Mouse (Mus musculus): ENCODE results near the gene Csmd2.
A peak's percentile ranks its signal among the peaks of the same experiment; 100 is the strongest.

Gene Csmd2

DNA sequence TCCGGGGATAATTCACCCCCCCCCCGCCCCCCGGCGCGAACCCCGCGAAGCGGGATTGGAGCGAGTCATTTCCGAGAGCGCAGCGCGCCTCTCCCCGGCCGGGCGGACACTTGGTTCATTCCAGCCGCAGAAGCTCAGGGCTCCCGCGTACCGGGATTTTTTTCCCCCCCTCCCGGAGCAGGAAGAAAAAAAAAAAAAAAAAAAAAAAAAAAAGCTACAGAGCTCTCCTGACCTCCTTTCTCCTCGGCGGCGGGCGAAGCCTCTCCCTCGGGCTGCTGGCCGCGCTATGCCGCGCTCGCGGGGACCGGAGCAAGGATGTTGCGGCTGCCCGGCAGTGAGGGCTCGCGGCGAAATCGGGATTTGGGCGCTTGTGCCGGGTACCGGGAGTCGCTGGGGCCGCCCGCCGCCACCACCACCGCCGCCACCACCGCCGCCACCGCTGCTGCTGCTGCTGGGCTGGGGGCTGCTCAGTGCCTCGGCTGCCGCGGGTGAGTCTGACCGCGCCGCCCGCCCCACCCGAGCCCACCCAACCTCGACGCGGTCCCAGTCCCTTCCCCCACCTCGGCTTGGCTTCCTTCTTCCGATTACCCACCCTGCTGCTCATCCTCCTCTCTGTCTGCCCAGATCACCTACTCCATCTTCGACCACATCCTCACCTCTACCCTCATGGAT is at the start of gene Csmd2:
Gene Csmd2 (plus strand): TSS at position 74 of the 672 bp plus-strand sequence.
- DNase-seq = peak; percentile 9

GRCm38 (mm10) chr4:127947696-127948095 is 40.0 kb upstream of the Csmd2 start:
- DNase-seq = no peak

DNA sequence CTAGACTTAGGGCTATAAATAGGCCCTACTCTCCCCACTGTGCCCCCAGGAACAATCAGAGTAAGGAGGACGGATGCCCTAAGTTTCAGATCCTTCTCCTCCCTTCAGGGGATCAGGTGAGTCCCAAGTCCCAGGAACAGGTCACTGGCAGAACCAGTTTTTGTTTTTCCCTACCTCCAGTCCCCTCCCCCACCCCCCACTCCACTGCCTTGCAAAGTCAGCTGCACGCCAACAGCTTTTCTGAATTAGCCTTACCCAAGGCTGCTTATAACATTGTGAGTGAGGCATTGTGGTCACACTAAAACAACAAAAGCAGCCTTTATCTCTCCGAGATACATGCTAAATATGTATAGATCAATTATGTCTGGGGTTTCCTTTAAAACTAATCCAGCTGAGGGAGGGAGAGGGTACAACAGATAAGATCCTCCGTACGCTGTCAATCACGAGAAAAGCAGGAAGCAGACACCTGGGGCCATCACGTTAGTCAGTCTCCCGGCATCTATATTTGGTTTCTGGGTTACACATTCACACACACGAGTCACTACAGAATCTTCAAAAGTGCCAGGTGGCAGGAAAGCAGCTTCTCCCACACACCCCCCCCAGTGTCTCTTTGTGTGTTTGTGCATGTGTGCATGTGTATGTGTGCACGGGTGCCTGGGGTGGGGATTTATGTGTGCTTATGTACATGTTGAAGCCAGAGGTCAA is 34.5 kb upstream of the Csmd2 start:
- DNase-seq = no peak

DNA sequence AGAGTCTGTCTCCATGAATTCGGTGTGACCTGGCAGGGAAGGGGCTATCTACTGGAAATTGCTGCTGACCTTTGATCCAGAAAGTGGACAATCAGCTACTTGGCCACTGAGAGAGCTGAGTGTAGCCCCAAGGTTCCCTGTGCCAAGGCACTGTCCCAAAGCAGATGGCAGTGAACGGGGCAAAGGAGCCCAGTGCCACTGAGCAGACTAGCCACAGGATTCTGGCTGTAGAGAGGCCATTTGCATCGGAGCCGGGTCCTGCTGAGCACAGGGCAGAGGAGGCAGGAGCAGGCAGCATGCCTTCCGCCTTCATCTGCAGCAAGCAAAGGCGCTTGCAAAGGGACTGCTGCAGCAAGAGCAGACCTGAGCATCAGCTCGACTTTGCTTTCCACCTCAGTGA is 18.6 kb upstream of the Csmd2 start:
- no peak for DNase-seq

DNA sequence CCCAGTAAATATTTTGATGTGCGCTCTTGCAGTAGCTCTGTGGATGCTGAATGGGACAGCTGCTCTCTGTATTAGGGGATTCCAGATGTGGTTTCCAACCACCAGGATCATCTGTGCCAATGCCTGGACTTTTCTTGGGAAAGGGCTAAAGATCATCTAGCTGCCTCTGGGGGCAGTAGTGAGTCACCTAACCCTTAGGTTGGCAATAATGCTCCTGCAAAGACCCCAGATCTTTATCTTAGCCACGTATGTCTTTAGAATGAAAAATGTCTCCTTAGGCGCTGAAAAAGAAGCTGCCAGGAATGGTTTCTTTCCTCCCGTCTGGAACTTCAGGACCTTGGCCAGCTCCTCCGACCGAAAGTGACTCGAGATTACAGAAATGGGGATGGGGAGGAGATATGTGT is 17.6 kb upstream of the Csmd2 start:
- peak; percentile 72 for DNase-seq

GRCm38 (mm10) chr4:127970901-127971868 is 16.5 kb upstream of the Csmd2 start, which contains the start of gene CK137956:
CK137956 (minus strand) TSS chr4:127970951.
- DNase-seq = no peak

DNA sequence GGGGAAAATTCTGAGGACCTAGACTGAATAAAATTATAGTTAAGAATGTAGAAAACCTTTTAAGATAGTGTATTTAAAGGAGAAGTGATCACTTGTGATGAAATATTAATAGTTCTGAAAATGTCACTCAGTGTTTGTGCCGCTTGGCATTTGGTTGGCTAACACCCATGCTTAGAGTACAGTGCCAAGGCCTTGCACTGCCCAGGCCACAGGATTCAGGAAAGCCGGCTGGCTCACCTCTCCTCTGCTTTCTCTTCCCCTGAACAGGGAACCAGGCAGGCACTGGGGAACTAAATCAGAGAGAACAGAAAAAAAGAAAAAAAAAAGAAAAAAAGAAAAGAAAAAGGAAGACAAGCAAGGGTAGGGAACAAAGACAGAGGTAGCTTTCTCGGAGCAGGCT is 14.7 kb upstream of the Csmd2 start:
- no peak for DNase-seq

- DNase-seq = no peak
Observed at GRCm38 (mm10) chr4:127981125-127981524, 6.5 kb upstream of the Csmd2 start.

DNA sequence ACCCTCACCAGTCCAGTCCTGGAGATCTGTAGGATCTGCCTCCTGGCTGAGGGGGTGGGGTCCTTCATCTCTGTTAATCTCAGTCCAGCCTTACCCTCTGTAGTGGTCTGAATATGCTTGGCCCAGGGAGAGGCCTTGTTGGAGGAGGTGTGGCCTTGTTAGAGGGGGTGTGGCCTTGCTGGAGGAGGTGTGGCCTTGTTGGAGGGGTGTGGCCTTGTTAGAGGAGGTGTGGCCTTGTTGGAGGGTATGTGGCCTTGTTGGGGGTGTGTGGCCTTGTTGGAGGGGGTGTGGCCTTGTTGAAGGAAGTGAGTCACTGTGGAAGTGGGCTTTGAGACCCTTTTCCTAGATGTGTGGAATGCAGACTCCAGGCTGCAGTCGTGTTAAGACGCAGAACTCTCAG is 3.2 kb upstream of the Csmd2 start:
- DNase-seq = no peak

- DNase-seq = no peak
Observed at GRCm38 (mm10) chr4:127985874-127986273, 1.8 kb upstream of the Csmd2 start.

DNA sequence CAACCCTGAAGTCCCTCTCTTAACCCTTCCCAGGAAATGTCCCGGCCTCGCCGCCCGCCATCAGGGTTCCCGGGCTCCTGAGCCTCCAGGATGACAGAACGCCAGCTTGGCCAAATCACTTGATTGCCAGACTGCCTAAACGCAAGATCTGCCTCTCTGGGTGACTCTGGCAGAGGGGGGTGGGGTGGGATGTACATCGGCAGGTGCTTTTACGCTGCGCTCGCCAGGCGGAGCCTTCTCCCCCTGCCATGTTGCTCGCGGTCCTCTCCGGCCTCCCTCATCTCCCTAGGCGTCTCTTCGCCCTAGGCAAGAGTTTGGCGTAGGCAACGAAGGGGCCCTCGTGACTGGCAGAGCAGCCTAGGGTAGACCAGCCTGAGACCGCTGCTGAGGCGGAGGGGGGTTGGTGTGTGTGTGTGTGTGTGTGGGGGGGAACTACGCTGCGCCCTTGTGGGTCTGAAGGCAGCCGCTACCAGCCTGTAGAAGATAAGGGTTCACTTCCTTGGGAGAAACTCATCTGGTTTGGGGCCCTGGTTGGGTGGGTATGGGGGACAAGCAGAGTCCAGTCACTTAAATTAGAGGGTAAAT is 1.1 kb upstream of the Csmd2 start:
- DNase-seq = no peak

GRCm38 (mm10) chr4:127987270-127987669 is 387 bp upstream of the Csmd2 start:
- no peak for DNase-seq

DNA sequence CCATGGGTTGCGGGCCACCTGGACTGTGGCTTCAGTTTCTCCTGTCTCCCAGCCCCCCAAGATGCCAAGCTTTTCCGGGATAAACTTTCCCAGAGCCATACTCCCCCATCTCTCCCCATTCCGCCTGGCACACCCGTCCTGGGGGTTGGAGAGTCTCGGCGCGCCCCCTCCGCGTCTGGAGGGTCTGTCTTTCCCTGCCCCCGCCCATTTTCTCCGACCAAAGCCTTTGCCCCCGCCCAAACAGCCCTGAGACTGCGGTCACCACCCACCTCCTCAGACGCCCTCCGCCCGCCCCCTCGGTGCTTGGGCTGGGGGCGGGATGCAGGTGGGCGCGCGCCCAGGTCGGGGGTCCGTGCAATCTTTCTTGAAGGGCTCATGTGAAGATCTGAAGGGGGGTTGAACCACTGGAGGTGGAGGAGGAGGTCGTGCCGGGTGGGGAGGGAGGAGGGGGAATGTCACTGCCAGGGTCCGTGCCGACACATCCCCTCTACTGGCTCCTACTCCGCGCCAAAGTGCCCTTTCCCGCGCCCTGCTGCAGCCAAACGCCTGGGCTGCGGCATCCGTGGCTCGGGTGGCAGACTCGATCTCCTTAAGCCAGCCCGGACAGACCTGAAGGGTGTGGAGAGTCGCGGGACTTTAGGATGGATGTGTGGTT is 996 bp downstream of the Csmd2 start:
- no peak for DNase-seq

GRCm38 (mm10) chr4:127989347-127989995 is 1.8 kb downstream of the Csmd2 start:
- DNase-seq = no peak

DNA sequence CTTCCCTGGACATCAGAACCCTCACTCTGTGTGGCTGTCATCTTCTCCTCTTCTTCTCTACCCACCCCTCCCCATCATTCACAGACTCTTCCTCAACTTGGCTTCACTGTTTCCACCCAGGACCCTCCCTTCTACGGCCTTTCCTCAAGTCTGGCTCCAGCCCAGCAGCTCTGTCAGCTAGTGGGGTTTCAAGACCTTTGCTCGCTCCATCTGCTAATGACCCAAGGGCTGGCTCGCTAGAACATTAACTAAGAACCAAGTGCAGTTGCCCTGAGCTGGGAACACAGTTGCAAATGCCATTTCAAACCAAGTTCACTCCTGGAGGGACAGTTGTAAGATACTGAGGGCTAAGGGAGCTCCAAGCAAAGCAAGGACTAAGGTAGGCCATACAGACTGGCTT is 11.6 kb downstream of the Csmd2 start:
- DNase-seq = peak; percentile 17

- DNase-seq = no peak
Observed at GRCm38 (mm10) chr4:128002638-128003101, 15.0 kb downstream of the Csmd2 start.

GRCm38 (mm10) chr4:128004797-128005452 is 17.3 kb downstream of the Csmd2 start:
- no peak for DNase-seq

DNA sequence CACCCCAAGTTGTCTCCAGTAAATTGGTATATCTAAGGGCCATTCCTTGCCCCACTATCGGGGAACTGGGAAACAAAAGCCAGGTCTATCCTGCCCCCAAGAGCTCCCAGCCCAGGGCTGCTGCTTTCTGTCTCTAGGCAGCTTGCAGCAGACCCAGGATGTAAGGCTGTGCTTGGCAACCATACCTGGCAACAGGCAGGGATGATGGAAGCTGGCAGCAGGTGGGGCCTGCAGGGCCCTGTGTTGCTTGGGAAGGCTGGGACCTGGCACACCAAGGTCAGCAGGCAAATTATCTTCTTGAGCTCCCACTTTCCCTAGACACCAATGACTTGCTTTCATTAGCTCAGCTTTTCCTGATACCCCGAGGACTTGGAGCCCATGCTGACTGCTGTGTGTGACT is 31.8 kb downstream of the Csmd2 start:
- no peak for DNase-seq

GRCm38 (mm10) chr4:128028294-128028693 is 40.6 kb downstream of the Csmd2 start:
- no peak for DNase-seq

GRCm38 (mm10) chr4:128041901-128042300 is 54.2 kb downstream of the Csmd2 start:
- DNase-seq = no peak

- peak; percentile 67 for DNase-seq
Observed at GRCm38 (mm10) chr4:128042626-128043025, 55.0 kb downstream of the Csmd2 start.
